Mouse (Mus musculus) monocyte, adult 2 months (primary cell): ENCODE results near the gene Gm6502.
"Not testable (repeated sequence)": the region's sequence is repeated elsewhere in the genome, so short reads cannot be mapped to it uniquely, and the experiment has no call there.

Experiments used
- DNase-seq, 2 experiments: peaks; one replicate each; pipeline ENCODE4 v3.0.0; 2022; ENCODE audit warnings: low spot score in 2 of 2, low read depth in 1 of 2

Gene Gm6502

DNA sequence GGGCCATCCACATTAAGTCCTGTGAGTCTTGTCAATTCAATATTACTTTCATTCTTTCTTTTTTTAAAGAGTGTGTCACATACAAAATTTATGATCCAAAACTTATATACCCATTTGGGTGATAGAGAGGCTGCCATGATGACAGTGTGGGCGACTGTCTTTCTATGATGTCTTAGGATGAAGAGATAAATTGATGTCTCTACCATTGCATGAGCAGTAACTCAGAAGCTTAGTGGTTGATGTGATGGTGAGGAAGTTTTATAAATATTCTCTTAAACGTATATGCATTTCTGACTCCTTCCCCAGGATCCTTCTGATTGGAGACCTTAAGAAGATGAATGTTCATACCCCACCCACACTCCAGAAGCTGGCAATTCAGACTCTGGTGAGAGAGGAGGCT is at the start of gene Gm6502:
Gm6502 (plus strand) TSS at position 301 of the 400 bp plus-strand sequence.
- not testable (repeated sequence) for DNase-seq

GRCm38 (mm10) chr5:94306696-94307095 is 7.5 kb upstream of the Gm6502 start, which contains the start of gene A430089I19Rik:
TSS of gene A430089I19Rik (minus strand) at chr5:94306796.
- not testable (repeated sequence) for DNase-seq

GRCm38 (mm10) chr5:94339449-94339848 is 25.2 kb downstream of the Gm6502 start, which contains the start of gene AA792892:
TSS of gene AA792892 (plus strand) at chr5:94339749.
- DNase-seq, result not testable (repeated sequence)
